Mouse (Mus musculus) embryonic facial prominence, embryonic 11.5 days (tissue): ENCODE results near the gene Ergic3. TPM values are rescaled to one million over a fixed set of nuclear protein-coding genes. Genes with fewer than 3 reads are reported as not detected.

ENCODE experiments used
- ATAC-seq: fragments of 200-750 bp; cut with Nextera tagmentation; replicated peaks from 2 replicates; pipeline ENCODE4 v1.8.0; 2017; ENCODE audit warnings: low read depth; ENCODE audit not compliant: insufficient number of reproducible peaks, low FRiP score, low TSS enrichment
- DNase-seq: peaks from one replicate; pipeline ENCODE4 v3.0.0-alpha.2; 2015; ENCODE audit warnings: low spot score
- H3K27ac ChIP-seq: fragments of 300-500 bp; sonication (generic); replicated peaks from 2 replicates; pipeline ENCODE4 v1.5.1; 2014; ENCODE audit warnings: mild to moderate bottlenecking, low read depth, low read length, control low read depth
- H3K27me3 ChIP-seq: fragments of 300-500 bp; sonication (generic); 2 replicates; pipeline ENCODE4 v1.6.1; 2014; ENCODE audit warnings: mild to moderate bottlenecking, low read length, moderate library complexity, mixed read lengths; ENCODE audit not compliant: control insufficient read depth, insufficient read depth
- H3K36me3 ChIP-seq: fragments of 300-500 bp; sonication (generic); replicated peaks from 2 replicates; pipeline ENCODE4 v1.6.1; 2014; ENCODE audit warnings: low read depth, mild to moderate bottlenecking, low read length, moderate library complexity, mixed read lengths; ENCODE audit not compliant: control insufficient read depth, insufficient read depth
- H3K4me1 ChIP-seq: fragments of 300-500 bp; sonication (generic); 2 replicates; pipeline ENCODE4 v1.6.1; 2014; ENCODE audit warnings: low read length, mixed read lengths; ENCODE audit not compliant: control insufficient read depth, insufficient read depth
- H3K4me2 ChIP-seq: fragments of 300-500 bp; sonication (generic); 2 replicates; pipeline ENCODE4 v1.6.1; 2014; ENCODE audit warnings: low read depth, mild to moderate bottlenecking, control low read depth, low read length, moderate library complexity
- H3K4me3 ChIP-seq: fragments of 300-500 bp; sonication (generic); 2 replicates; pipeline ENCODE4 v1.5.1; 2014; ENCODE audit warnings: low read depth, low read length, control low read depth
- H3K9ac ChIP-seq: fragments of 300-500 bp; sonication (generic); replicated peaks from 2 replicates; pipeline ENCODE4 v1.6.1; 2014; ENCODE audit warnings: mild to moderate bottlenecking, control low read depth, low read length
- H3K9me3 ChIP-seq: fragments of 300-500 bp; sonication (generic); replicated peaks from 2 replicates; pipeline ENCODE4 v1.6.1; 2016; ENCODE audit warnings: mild to moderate bottlenecking, low read length, inconsistent platforms, mixed read lengths; ENCODE audit not compliant: control insufficient read depth
- WGBS: fragments of 180-500 bp; shearing (Covaris S2); extraction: QIAGEN DNeasy Blood & Tissue Kit; methylation state at CpG from one replicate; pipeline ENCODE4 v1.1.7; 2014; 5-methylcytosine and 5-hydroxymethylcytosine counted together
- polyA plus RNA-seq: library from polyadenylated mRNA; unstranded; fragments of >200 nt; fragmentation: Nextera tagmentation; extraction: Ambion mirVana; gene quantifications from 2 replicates; pipeline ENCODE4 v1.2.1, GENCODE M21; 2014

Gene Ergic3
- polyA plus RNA-seq, 1 experiment from 2014 or later: 175 TPM

GRCm38 (mm10) chr2:155987131-155987530 lies 20.7 kb upstream of the Ergic3 start:
- Histone ChIP-seq H3K4me3 (no peak overlapping the region), H3K36me3 (peaks cover 27% of the 10 kb centered on the region), H3K9ac (no peak overlapping the region), H3K9me3 (no peaks in the 10 kb centered on the region), H3K4me1 (no peaks in the 10 kb centered on the region), H3K27ac (no peak overlapping the region), H3K27me3 (no peaks in the 10 kb centered on the region), H3K4me2 (no peak overlapping the region)
- no peak for DNase-seq
- no peak for ATAC-seq
- 97% methylated on average over 6 of the region's 6 CpGs for WGBS

- Histone ChIP-seq H3K4me2 (no peak overlapping the region), H3K27ac (no peak overlapping the region), H3K9me3 (no peaks in the 10 kb centered on the region), H3K27me3 (no peaks in the 10 kb centered on the region), H3K9ac (no peak overlapping the region), H3K4me3 (no peak overlapping the region), H3K36me3 (peaks cover 31% of the 10 kb centered on the region), H3K4me1 (no peaks in the 10 kb centered on the region)
- 79% methylated on average over 4 of the region's 4 CpGs for WGBS
- DNase-seq (no peak), ATAC-seq (no peak)
Observed at GRCm38 (mm10) chr2:155989085-155989484, 18.8 kb upstream of the Ergic3 start.

- Histone ChIP-seq H3K4me1 (no peaks in the 10 kb centered on the region), H3K27ac (no peak overlapping the region), H3K27me3 (no peaks in the 10 kb centered on the region), H3K4me3 (no peak overlapping the region), H3K4me2 (no peak overlapping the region), H3K9ac (no peak overlapping the region), H3K36me3 (peaks cover 30% of the 10 kb centered on the region), H3K9me3 (no peaks in the 10 kb centered on the region)
- no peak for ATAC-seq
- 91% methylated on average over 10 of the region's 10 CpGs for WGBS
- no peak for DNase-seq
Observed at GRCm38 (mm10) chr2:155991151-155991550, 16.7 kb upstream of the Ergic3 start.

GRCm38 (mm10) chr2:155991863-155992321 lies 16.0 kb upstream of the Ergic3 start:
- ATAC-seq (no peak), DNase-seq (no peak)
- Histone ChIP-seq H3K9ac (no peak overlapping the region), H3K4me1 (no peaks in the 10 kb centered on the region), H3K4me3 (no peak overlapping the region), H3K9me3 (no peaks in the 10 kb centered on the region), H3K4me2 (no peak overlapping the region), H3K36me3 (peaks cover 32% of the 10 kb centered on the region), H3K27ac (no peak overlapping the region), H3K27me3 (no peaks in the 10 kb centered on the region)
- WGBS: 88% methylated on average over 14 of the region's 14 CpGs

- DNase-seq (no peak), ATAC-seq (no peak)
- Histone ChIP-seq H3K27ac (no peak overlapping the region), H3K4me1 (no peaks in the 10 kb centered on the region), H3K27me3 (no peaks in the 10 kb centered on the region), H3K9ac (no peak overlapping the region), H3K9me3 (no peaks in the 10 kb centered on the region), H3K4me2 (no peak overlapping the region), H3K36me3 (no peaks in the 10 kb centered on the region; the same call in 1 of the 2 replicates), H3K4me3 (no peak overlapping the region)
- WGBS: 90% methylated on average over 4 of the region's 4 CpGs
Observed at GRCm38 (mm10) chr2:156005393-156005792, 2.5 kb upstream of the Ergic3 start.

GRCm38 (mm10) chr2:156018106-156018505 lies 10.3 kb downstream of the Ergic3 start:
- H3K4me1 ChIP-seq: no peaks in the 10 kb centered on the region
- no peak overlapping the region for H3K4me3 ChIP-seq
- H3K4me2 ChIP-seq: no peak overlapping the region
- ATAC-seq: no peak
- whole genome bisulfite sequencing: 91% methylated on average over 3 of the region's 3 CpGs
- H3K27ac ChIP-seq: no peak overlapping the region
- DNase-seq: no peak
- peaks cover 38% of the 10 kb centered on the region for H3K36me3 ChIP-seq
- H3K27me3 ChIP-seq: no peaks in the 10 kb centered on the region
- H3K9me3 ChIP-seq: no peaks in the 10 kb centered on the region
- H3K9ac ChIP-seq: no peak overlapping the region

- Histone ChIP-seq H3K36me3 (peaks cover 19% of the 10 kb centered on the region), H3K4me2 (no peak overlapping the region), H3K4me1 (no peaks in the 10 kb centered on the region), H3K9me3 (no peaks in the 10 kb centered on the region), H3K9ac (no peak overlapping the region), H3K27me3 (no peaks in the 10 kb centered on the region), H3K27ac (no peak overlapping the region), H3K4me3 (no peak overlapping the region)
- no peak for ATAC-seq
- no peak for DNase-seq
- 92% methylated on average over 8 of the region's 8 CpGs for WGBS
Observed at GRCm38 (mm10) chr2:156021219-156021618, 13.4 kb downstream of the Ergic3 start.

- H3K9ac ChIP-seq: no peak overlapping the region
- no peaks in the 10 kb centered on the region for H3K27me3 ChIP-seq
- no peak overlapping the region for H3K4me2 ChIP-seq
- H3K36me3 ChIP-seq: peaks cover 15% of the 10 kb centered on the region
- H3K9me3 ChIP-seq: no peaks in the 10 kb centered on the region
- H3K4me1 ChIP-seq: no peaks in the 10 kb centered on the region
- DNase-seq (no peak), ATAC-seq (no peak)
- no peak overlapping the region for H3K27ac ChIP-seq
- 85% methylated on average over 2 of the region's 2 CpGs for WGBS
- no peak overlapping the region for H3K4me3 ChIP-seq
Observed at GRCm38 (mm10) chr2:156021765-156022164, 13.9 kb downstream of the Ergic3 start.
